Mouse (Mus musculus): ENCODE results near the gene Kcnj11.

DNA sequence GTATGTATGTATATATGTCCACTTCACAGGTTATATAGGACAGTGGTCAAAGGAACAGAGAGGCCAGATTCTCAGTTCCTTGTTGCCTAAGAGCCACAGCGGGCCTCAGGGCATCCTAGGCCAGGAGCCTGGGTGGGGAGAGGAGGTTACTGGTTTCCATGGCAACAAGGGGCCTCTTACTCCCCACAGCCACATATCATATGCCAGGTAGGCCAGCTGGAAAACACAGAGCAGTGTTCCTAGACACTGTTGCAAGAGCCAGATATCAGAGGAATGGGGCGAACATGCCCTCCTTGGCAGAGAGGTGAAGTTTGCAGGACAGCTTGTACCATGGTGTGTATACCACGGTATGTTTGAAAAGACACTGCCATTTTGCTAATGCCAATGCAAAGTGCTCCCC lies 12.9 kb upstream of the Kcnj11 start:
- no peak for TF ChIP-seq POLR2A (IDR thresholded peaks at IDR 0.05; ENCODE audit: borderline replicate concordance, extremely low read depth, insufficient read depth, insufficient read length, poor library complexity, severe bottlenecking)
- TF ChIP-seq CTCF (IDR thresholded peaks at IDR 0.05; ENCODE audit: borderline replicate concordance, extremely low read depth, insufficient read depth, insufficient read length): no peak

Data from brain, embryonic 14.5 days (tissue).